Mouse (Mus musculus): ENCODE measurements at regions not wholly inside any gene's neighbourhood (a gene's known extent, or its start where the extent isn't known, plus 50 kb on each side); places are given as distances from the start of the nearest gene placed in this dataset.

DNA sequence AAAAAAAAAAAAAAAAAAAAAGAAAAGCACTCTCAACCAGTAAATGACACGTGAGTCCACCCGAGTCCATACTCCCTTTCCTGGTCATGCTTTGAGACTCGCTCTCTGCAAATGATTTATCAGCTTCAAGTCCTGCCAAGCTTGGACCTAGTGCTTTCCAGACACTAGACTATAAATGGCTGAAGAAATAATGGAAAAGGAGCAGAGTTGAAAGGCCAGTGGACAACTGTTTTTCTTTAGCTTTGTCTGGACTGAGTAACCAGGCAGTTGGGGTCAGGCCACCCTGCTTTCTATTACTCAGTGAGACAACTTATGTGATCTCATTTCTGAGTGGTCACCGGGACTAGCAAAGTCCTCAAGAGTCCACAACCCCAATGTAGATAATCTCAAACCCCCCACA, 112.9 kb downstream of the Kcns3 start:
- TF ChIP-seq POLR2A (IDR thresholded peaks at IDR 0.05; ENCODE audit: borderline replicate concordance, extremely low read depth, insufficient read depth, insufficient read length, poor library complexity, severe bottlenecking) (no peak), CTCF (IDR thresholded peaks at IDR 0.05; ENCODE audit: borderline replicate concordance, extremely low read depth, insufficient read depth, insufficient read length) (no peak)

All from brain, embryonic 14.5 days (tissue).